Mouse (Mus musculus) liver, embryonic 12.5 days (tissue): Measurements from ENCODE around the gene Tas2r134. TPM values are rescaled to one million over a fixed set of nuclear protein-coding genes. Genes with fewer than 3 reads are reported as not detected.

ENCODE experiments used
- ATAC-seq: fragments of 200-750 bp; cut with Nextera tagmentation; 2 replicates; pipeline ENCODE4 v1.8.0; 2017; ENCODE audit warnings: moderate number of reproducible peaks, mild to moderate bottlenecking, moderate library complexity
- H3K27ac ChIP-seq: fragments of 300-500 bp; sonication (generic); 2 replicates; pipeline ENCODE4 v1.5.1; 2016; ENCODE audit warnings: mild to moderate bottlenecking
- H3K27me3 ChIP-seq: fragments of 300-500 bp; sonication (generic); replicated peaks from 2 replicates; pipeline ENCODE4 v1.6.1; 2016; ENCODE audit warnings: mild to moderate bottlenecking, moderate library complexity
- H3K36me3 ChIP-seq: fragments of 300-500 bp; sonication (generic); 2 replicates; pipeline ENCODE4 v1.6.1; 2016; ENCODE audit warnings: mild to moderate bottlenecking, moderate library complexity
- H3K4me1 ChIP-seq: fragments of 300-500 bp; sonication (generic); 2 replicates; pipeline ENCODE4 v1.6.1; 2016
- H3K4me2 ChIP-seq: fragments of 300-500 bp; sonication (generic); 2 replicates; pipeline ENCODE4 v1.6.1; 2016; ENCODE audit warnings: mild to moderate bottlenecking, moderate library complexity
- H3K4me3 ChIP-seq: fragments of 300-500 bp; sonication (generic); 2 replicates; pipeline ENCODE4 v1.5.1; 2016; ENCODE audit warnings: mild to moderate bottlenecking, moderate library complexity
- H3K9ac ChIP-seq: fragments of 300-500 bp; sonication (generic); 2 replicates; pipeline ENCODE4 v1.6.1; 2016; ENCODE audit warnings: mild to moderate bottlenecking, moderate library complexity
- H3K9me3 ChIP-seq: fragments of 300-500 bp; sonication (generic); replicated peaks from 2 replicates; pipeline ENCODE4 v1.6.1; 2016; ENCODE audit warnings: mild to moderate bottlenecking, moderate library complexity
- WGBS: fragments of 180-500 bp; shearing (Covaris S2); methylation state at CpG from one replicate; pipeline ENCODE4 v1.1.7; 2016; ENCODE audit not compliant: insufficient replicate concordance; 5-methylcytosine and 5-hydroxymethylcytosine counted together
- polyA plus RNA-seq: library from polyadenylated mRNA; unstranded; fragments of >200 nt; fragmentation: Nextera tagmentation; extraction: Ambion mirVana; gene quantifications from 2 replicates; pipeline ENCODE4 v1.2.1, GENCODE M21; 2016

The Tas2r134 gene
- polyA plus RNA-seq: not detected in 2 replicates

DNA sequence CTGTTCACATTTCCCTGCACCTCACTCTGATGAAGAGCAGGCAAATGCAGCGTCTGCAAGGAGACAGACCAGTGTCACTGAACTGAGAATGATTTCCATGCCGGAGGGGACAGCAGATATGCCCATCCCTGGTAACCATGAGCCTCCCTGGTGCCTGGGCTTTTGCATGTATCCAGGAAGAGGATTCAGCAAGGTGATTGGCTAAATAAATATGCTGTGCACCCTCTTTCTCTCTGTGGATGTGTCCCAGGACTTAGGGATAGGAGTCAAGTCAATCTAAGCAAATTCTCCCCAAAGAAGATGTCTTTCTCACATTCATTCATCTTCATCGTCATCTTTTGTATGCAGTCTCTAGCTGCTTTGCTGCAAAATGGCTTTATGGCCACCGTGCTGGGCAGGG, at the start of gene Tas2r134:
Gene Tas2r134 (plus strand): TSS at position 301 of the 400 bp plus-strand sequence.
- no peak for ATAC-seq
- Histone ChIP-seq H3K4me2 (no peak within 1 kb of the TSS), H3K4me1 (no peaks in the 10 kb centered on the region), H3K27me3 (no peaks in the 10 kb centered on the region), H3K4me3 (no peak within 1 kb of the TSS), H3K27ac (no peak within 1 kb of the TSS), H3K36me3 (no peaks in the 10 kb centered on the region), H3K9ac (no peak within 1 kb of the TSS), H3K9me3 (no peaks in the 10 kb centered on the region)
- WGBS: 69% methylated on average over 4 of the region's 4 CpGs

DNA sequence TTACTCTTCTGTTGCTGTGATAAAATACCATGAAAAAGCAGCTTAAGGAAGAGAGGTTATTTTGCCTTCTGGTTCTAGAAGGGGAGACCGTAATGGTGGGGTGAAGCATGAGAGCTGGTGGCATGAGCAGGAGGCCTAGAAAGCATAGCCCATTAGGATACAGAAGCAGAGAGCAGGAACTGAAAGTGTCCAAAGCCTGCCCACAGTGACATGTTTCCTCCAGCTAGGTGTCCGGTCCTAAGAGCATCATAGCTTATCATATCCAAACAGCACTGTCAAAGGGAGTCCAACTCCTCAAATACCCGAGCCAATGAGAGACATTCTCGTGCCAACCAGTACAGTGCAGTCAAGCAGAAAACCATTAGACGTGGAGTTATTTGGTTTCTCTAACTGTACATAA, 47.5 kb upstream of the Tas2r134 start:
- 57% methylated on average over 5 of the region's 5 CpGs for WGBS
- no peaks in the 10 kb centered on the region for H3K36me3 ChIP-seq
- H3K9ac ChIP-seq: no peak overlapping the region
- no peak for ATAC-seq
- no peak overlapping the region for H3K4me3 ChIP-seq
- H3K9me3 ChIP-seq: no peaks in the 10 kb centered on the region
- H3K27ac ChIP-seq: no peak overlapping the region
- no peaks in the 10 kb centered on the region for H3K4me1 ChIP-seq
- no peak overlapping the region for H3K4me2 ChIP-seq
- no peaks in the 10 kb centered on the region for H3K27me3 ChIP-seq

DNA sequence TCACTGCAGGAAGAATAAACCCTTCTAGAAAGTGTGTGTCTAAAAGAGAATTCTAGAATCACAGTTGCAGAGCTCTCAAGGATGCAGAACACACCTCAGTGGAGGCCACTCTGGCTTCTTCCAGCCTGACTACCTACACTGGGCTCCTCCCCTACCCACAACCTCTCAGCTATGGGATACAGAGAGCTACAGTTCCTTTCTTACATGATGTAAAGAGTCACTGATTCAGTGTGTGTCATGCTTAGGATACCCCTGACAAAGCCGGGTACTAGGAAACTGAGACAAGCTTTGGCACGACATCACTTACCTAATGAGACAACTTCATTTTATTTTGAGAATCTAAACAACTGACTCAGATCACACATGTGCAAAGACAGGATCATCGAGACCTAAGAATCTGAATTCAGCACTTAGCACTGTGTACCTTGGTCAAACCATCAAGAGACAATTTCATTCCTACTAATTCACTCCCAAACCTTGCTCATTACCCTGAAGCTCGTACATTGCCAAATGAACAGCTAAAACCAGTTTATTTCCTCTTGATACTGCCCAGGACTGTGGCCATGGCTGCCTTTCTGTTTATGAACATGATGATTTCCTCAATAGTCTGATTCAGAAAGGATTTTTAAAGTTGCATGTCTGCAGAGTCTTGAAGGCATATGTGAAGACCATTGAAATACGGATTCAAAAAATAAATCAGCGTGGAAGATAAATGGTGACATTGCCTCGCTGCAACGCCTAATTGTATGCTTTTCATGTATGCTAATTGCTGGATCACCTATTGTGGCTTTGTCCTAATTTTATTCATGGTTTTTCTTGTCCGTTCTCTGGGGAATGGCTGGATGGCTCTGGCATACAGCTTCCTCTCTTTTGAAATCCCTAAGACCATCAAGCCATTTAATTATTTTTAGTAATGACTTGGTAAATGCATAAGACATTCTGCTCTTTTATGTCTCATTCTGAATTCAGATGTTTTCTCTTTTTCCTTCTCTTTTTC, 43.0 kb upstream of the Tas2r134 start:
- Histone ChIP-seq H3K4me1 (no peaks in the 10 kb centered on the region), H3K9me3 (no peaks in the 10 kb centered on the region)
- WGBS: 67% methylated on average over 9 of the region's 9 CpGs

DNA sequence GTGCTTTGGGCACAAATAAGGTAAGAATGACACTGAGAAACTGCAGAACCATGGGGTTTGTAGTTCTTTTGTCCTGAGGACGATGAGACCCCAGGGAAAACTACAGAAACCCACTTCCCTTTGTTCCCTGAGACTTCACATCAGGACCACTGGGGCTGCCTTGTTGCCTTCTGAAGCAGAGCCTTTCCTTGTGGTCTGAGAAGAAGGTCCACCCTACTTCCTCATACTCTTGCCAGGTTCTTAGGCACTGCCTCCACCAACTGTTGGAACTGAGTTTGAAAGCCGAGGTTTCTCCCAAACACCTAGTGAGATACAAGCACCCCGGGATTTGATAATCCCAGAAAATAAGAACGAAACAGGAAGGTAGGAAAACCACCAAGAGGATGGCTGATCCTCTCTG, 39.0 kb upstream of the Tas2r134 start:
- H3K4me3 ChIP-seq: no peak overlapping the region
- no peak overlapping the region for H3K27ac ChIP-seq
- no peak for ATAC-seq
- no peak overlapping the region for H3K9ac ChIP-seq
- H3K9me3 ChIP-seq: no peaks in the 10 kb centered on the region
- WGBS: 47% methylated on average over 4 of the region's 4 CpGs
- H3K36me3 ChIP-seq: no peaks in the 10 kb centered on the region
- no peaks in the 10 kb centered on the region for H3K4me1 ChIP-seq
- no peak overlapping the region for H3K4me2 ChIP-seq
- no peaks in the 10 kb centered on the region for H3K27me3 ChIP-seq

More for the DNA sequence above, 43.0 kb upstream of the Tas2r134 start:
- Histone ChIP-seq H3K4me2 (no peak overlapping the region), H3K9ac (no peak overlapping the region), H3K27ac (no peak overlapping the region), H3K4me3 (no peak overlapping the region), H3K36me3 (no peaks in the 10 kb centered on the region), H3K27me3 (no peaks in the 10 kb centered on the region)
- ATAC-seq: no peak

DNA sequence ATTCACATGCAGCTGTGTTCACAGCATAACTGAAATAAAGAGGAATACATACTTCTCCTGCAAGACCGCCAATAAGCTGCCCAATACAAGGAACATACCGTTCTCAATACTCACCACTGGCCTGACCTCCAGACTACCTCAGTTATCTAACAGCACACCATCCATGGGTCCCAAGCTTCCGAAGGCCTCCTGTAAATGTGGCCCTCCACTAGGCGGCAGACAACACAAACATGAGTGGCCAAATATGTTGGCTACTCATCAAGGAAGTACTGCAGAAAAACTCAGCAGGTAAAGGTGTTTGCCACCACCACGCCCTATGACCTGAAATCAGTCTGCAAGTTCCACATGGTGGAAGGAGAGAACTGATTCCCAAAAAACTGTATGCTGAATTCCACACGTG, 38.4 kb upstream of the Tas2r134 start:
- ATAC-seq: no peak
- H3K36me3 ChIP-seq: no peaks in the 10 kb centered on the region
- no peaks in the 10 kb centered on the region for H3K27me3 ChIP-seq
- no peak overlapping the region for H3K9ac ChIP-seq
- 51% methylated on average over 6 of the region's 6 CpGs for WGBS
- no peak overlapping the region for H3K4me3 ChIP-seq
- no peaks in the 10 kb centered on the region for H3K9me3 ChIP-seq
- H3K4me2 ChIP-seq: no peak overlapping the region
- no peaks in the 10 kb centered on the region for H3K4me1 ChIP-seq
- no peak overlapping the region for H3K27ac ChIP-seq

DNA sequence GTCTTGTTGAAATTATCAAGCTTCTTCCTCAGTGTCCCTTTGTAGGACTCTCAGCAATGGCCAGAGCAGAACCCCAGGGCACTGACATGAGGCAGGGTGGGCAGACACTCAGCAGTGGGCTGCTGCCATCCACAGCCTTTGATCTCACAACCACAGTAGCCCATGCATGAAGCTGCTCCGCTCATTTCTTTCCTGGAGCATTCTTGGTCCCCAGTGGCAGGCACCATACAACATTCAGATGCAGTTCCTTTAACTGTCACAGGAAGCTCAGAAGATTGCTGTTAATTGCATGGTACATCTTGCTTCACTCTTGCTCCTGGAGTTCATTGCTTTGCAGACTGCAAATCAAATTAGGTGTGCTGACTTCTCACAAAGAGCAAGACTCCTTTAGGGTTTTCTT, 37.7 kb upstream of the Tas2r134 start:
- Histone ChIP-seq H3K9me3 (no peaks in the 10 kb centered on the region), H3K27ac (no peak overlapping the region), H3K9ac (no peak overlapping the region), H3K36me3 (no peaks in the 10 kb centered on the region), H3K4me3 (no peak overlapping the region), H3K4me2 (no peak overlapping the region), H3K27me3 (no peaks in the 10 kb centered on the region), H3K4me1 (no peaks in the 10 kb centered on the region)
- WGBS: 76% methylated on average over 1 of the region's 1 CpGs
- ATAC-seq: no peak

DNA sequence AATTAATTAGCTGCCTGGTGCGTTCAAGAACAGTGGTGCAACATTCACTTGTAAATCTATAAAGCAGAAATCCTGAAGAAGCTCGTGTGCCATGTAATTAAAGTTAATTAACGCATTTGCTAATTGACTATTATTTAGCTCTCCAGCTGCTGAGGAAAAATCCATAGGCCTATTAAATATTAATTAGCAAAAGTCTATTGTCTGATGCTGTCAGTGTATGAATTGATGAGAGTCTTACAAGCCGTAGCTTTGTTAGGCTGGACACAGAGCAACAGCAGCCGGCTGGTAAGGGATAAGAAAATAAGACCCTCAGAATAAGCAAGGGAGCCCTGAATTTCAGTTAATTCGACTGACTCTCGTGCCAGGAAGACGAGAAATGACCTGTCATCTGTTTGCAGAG, 37.0 kb upstream of the Tas2r134 start:
- Histone ChIP-seq H3K36me3 (no peaks in the 10 kb centered on the region), H3K4me2 (no peak overlapping the region), H3K27me3 (no peaks in the 10 kb centered on the region), H3K9me3 (no peaks in the 10 kb centered on the region), H3K4me3 (no peak overlapping the region), H3K27ac (no peak overlapping the region), H3K4me1 (no peaks in the 10 kb centered on the region), H3K9ac (no peak overlapping the region)
- no peak for ATAC-seq
- 67% methylated on average over 8 of the region's 8 CpGs for WGBS

DNA sequence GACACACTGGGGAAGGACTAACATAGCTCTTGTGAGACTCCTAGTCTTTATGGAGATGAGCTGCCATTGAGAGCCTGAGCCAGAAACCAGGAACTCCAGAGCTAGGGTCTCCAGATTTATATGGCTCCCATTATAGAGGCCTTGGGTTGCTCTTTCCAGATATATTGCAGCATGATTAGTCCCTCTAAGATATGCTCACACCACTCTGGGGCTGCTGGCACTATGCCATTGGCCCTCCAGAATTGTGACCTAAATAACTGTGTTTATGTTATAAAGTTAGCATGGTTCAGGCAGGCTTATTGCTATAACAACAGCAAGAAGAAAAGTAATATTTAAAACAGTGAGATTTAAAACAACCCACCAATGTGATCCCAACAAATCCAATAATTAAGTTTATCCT, 35.2 kb upstream of the Tas2r134 start:
- H3K27me3 ChIP-seq: no peaks in the 10 kb centered on the region
- H3K9me3 ChIP-seq: no peaks in the 10 kb centered on the region
- no peak overlapping the region for H3K27ac ChIP-seq
- H3K4me2 ChIP-seq: no peak overlapping the region
- no peak overlapping the region for H3K9ac ChIP-seq
- no peak for ATAC-seq
- H3K4me3 ChIP-seq: no peak overlapping the region
- no peaks in the 10 kb centered on the region for H3K4me1 ChIP-seq
- no peaks in the 10 kb centered on the region for H3K36me3 ChIP-seq

DNA sequence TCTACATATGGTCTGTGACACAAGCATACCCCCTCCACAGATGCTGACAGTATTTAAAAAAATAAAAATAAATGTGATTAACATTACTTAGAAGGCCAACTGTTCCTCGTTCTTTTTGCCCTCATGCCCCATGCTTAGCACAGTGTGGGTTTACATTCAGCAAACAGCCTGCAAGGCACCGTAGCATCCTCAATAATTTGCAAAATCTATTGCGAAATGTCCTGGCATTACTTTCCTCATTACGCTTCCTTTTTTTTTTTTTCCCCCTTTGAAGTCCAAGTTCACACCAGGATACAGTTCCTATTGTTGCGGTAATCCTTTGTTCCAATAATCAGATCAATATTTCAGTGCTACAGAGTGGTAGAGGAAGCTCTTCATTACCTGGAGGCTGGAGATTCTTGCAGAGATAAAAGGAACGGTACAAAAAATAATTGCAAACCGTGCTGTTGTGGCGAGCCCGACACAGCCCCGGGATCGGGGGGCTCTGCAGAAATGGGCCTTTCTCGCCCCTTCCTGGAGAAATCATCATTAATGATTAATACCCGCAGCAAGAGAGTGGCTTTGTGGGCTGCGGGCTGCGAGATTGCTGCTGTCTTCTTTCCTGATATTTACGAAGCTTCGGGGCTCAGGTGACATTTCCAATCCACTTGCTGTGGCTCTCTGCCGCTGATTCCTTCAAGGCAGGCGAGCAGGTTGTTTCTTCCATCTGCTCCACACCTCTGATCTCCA, 27.7 kb upstream of the Tas2r134 start:
- Histone ChIP-seq H3K4me3 (no peak overlapping the region), H3K27me3 (no peaks in the 10 kb centered on the region), H3K27ac (no peak overlapping the region), H3K9ac (no peak overlapping the region), H3K4me2 (no peak overlapping the region), H3K9me3 (no peaks in the 10 kb centered on the region), H3K36me3 (no peaks in the 10 kb centered on the region), H3K4me1 (no peaks in the 10 kb centered on the region)
- no peak for ATAC-seq
- WGBS: 66% methylated on average over 19 of the region's 19 CpGs

DNA sequence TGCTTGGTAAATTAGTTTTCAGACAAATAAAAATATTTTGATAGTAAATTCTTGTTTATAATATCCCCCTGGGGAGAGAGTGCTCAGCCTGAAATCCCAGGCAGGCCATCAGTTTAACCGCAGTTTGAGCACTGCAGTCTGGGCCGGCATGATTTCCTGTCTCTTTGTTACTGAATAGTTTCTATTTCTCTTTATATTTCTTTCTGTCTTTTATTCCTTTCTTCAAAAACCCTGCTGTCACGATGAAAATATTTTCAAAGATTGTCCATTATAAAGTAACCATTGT, 27.2 kb upstream of the Tas2r134 start:
- Histone ChIP-seq H3K36me3 (no peaks in the 10 kb centered on the region), H3K27ac (no peak overlapping the region), H3K4me2 (no peak overlapping the region), H3K27me3 (no peaks in the 10 kb centered on the region), H3K4me3 (no peak overlapping the region), H3K9me3 (no peaks in the 10 kb centered on the region), H3K4me1 (no peaks in the 10 kb centered on the region), H3K9ac (no peak overlapping the region)
- no peak for ATAC-seq
- 57% methylated on average over 3 of the region's 3 CpGs for WGBS

DNA sequence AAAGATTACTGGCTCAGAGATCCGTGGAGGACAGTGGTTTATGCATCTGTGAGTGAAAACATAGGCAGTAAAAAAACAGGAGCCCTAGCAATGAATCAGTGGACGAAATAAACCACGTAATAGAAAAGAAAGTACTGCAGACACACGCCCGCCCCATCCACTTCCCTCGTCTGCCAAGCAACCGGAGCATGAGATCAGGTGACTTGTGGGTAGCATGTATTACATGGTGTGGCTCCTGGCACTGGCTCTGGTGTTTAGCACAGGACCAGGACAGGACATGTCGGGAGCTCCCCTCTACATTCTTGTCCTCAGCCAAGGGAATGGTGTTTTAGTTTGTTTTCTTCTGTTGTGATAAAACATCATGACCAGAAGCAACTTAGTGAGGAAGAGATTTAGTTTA, 26.4 kb upstream of the Tas2r134 start:
- Histone ChIP-seq H3K4me3 (no peak overlapping the region), H3K36me3 (no peaks in the 10 kb centered on the region), H3K27ac (no peak overlapping the region), H3K9me3 (no peaks in the 10 kb centered on the region), H3K4me2 (no peak overlapping the region), H3K9ac (no peak overlapping the region), H3K4me1 (no peaks in the 10 kb centered on the region), H3K27me3 (no peaks in the 10 kb centered on the region)
- 52% methylated on average over 8 of the region's 8 CpGs for WGBS
- ATAC-seq: no peak

DNA sequence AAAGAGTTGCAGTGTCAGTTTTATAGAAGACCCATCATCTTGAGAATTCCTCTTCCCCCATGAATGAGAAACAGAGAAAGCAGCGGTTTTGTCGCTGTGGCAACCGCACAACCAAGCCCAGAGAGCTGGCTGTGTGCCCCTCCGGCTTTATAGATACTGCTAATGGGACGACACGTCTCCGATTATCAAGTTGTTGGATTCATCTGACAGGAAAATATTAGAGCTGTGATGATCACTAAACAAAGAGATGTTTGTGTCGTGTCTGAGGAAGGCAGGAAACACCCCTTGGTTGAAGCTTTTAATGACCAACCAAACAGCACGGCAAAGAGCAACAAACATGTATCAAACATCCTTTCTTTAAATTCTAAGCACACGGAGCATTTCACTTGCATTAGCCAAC, 17.0 kb upstream of the Tas2r134 start:
- Histone ChIP-seq H3K27ac (no peak overlapping the region), H3K9me3 (no peaks in the 10 kb centered on the region), H3K27me3 (no peaks in the 10 kb centered on the region), H3K9ac (no peak overlapping the region), H3K4me2 (no peak overlapping the region), H3K4me1 (no peaks in the 10 kb centered on the region), H3K4me3 (no peak overlapping the region), H3K36me3 (no peaks in the 10 kb centered on the region)
- no peak for ATAC-seq
- 63% methylated on average over 10 of the region's 10 CpGs for WGBS
